ENCODE assay signal across 11 mouse cellular contexts in genomic region chr13:52113549-52113948, GRCm38 (mm10).
DNase-seq lines count a peak whose midpoint lies in the region; ATAC-seq lines count a peak whose summit lies in the region.
"Had no signal": no experiment of that assay in that cellular context is flagged by ENCODE, and none has a peak within 500 bp of the region (broad histone marks: within the 10 kb centered on the region; RNA-seq: fewer than 3 reads in every experiment).

No protein-coding gene starts in this region.

- H3K4me3 ChIP-seq in neural tube, embryonic 15.5 days (replicated peaks): no peak overlapping the region
- H3K4me3 ChIP-seq: embryonic facial prominence, embryonic 15.5 days; lung, embryonic 15.5 days had no signal

- H3K27me3 ChIP-seq in neural tube, embryonic 15.5 days (replicated peaks): no peaks in the 10 kb centered on the region
- H3K27me3 ChIP-seq: embryonic facial prominence, embryonic 15.5 days; lung, embryonic 15.5 days had no signal

- no peak overlapping the region for H3K4me2 ChIP-seq in neural tube, embryonic 15.5 days
- H3K4me2 ChIP-seq: embryonic facial prominence, embryonic 15.5 days; lung, embryonic 15.5 days had no signal

- H3K36me3 ChIP-seq in neural tube, embryonic 15.5 days: no peaks in the 10 kb centered on the region
- H3K36me3 ChIP-seq: embryonic facial prominence, embryonic 15.5 days; lung, embryonic 15.5 days had no signal

- H3K9me3 ChIP-seq in neural tube, embryonic 15.5 days (replicated peaks): no peaks in the 10 kb centered on the region
- H3K9me3 ChIP-seq: embryonic facial prominence, embryonic 15.5 days; lung, embryonic 15.5 days had no signal

- peaks cover 36% of the 10 kb centered on the region for H3K4me1 ChIP-seq in neural tube, embryonic 15.5 days

- ATAC-seq in neural tube, embryonic 15.5 days (ENCODE audit: low FRiP score): peak; percentile 50

- H3K9ac ChIP-seq in neural tube, embryonic 15.5 days (replicated peaks): no peak overlapping the region
- H3K9ac ChIP-seq: embryonic facial prominence, embryonic 15.5 days; lung, embryonic 15.5 days had no signal

- peak; percentile 12 for DNase-seq in lung, postnatal 36 days
- no peak for DNase-seq in lung, postnatal 10 days
- peak; percentile 43 for DNase-seq in cerebellum, adult 9-11 months
- peak; percentile 35 for DNase-seq in layer of hippocampus, adult 11-12 months (ENCODE audit: low spot score)
- no peak for DNase-seq in gastrocnemius, adult 18-20 months (ENCODE audit: low spot score)
- DNase-seq in adrenal gland, postnatal 36 days: no peak
- DNase-seq in urinary bladder, postnatal 4 days (ENCODE audit: low spot score in 2 of 2): no peak
- DNase-seq: kidney, postnatal 4 days had no signal

- 0 out of 2 replicates have a peak overlapping the region, but pooled peaks have one; percentile 23 for H3K27ac ChIP-seq in neural tube, embryonic 15.5 days (replicated peaks)
- H3K27ac ChIP-seq: embryonic facial prominence, embryonic 15.5 days; lung, embryonic 15.5 days had no signal

- 20% methylated on average over 8 of the region's 8 CpGs for WGBS in neural tube, embryonic 15.5 days

Comparison
In these comparisons a context has a peak if more than half of its experiments do, and no peak if none do; other contexts are left out.
1. DNase-seq: peak in lung, postnatal 36 days (single experiment), cerebellum, adult 9-11 months (single experiment) and layer of hippocampus, adult 11-12 months (single experiment); none in lung, postnatal 10 days (single experiment), gastrocnemius, adult 18-20 months (single experiment), adrenal gland, postnatal 36 days (0 of 2) and urinary bladder, postnatal 4 days (0 of 2).